Mouse (Mus musculus): ENCODE measurements around the gene Ugt1a10. TPM values are rescaled to one million over a fixed set of nuclear protein-coding genes. Genes with fewer than 3 reads are reported as not detected.
"Not testable (repeated sequence)": the region's sequence is repeated elsewhere in the genome, so short reads cannot be mapped to it uniquely, and the experiment has no call there.

The Ugt1a10 gene
- polyA plus RNA-seq, 1 experiment from 2014 or later, result not detected

- WGBS, result 68% methylated on average over 2 of the region's 2 CpGs
- H3K4me3 ChIP-seq, result no peak overlapping the region
- peak; percentile 16 for DNase-seq (ENCODE audit: low spot score)
- H3K27ac ChIP-seq (replicated peaks), result no peak overlapping the region
- H3K9me3 ChIP-seq (replicated peaks), result peaks cover 40% of the 10 kb centered on the region
- H3K36me3 ChIP-seq, result no peaks in the 10 kb centered on the region
- no peaks in the 10 kb centered on the region for H3K4me1 ChIP-seq
- no peaks in the 10 kb centered on the region for H3K27me3 ChIP-seq (ENCODE audit: low read depth, poor library complexity, severe bottlenecking)
Observed at GRCm38 (mm10) chr1:88224029-88224776, 169.0 kb downstream of the Ugt1a10 start.

- not testable (repeated sequence) for H3K27ac ChIP-seq (replicated peaks); H3K4me1 ChIP-seq; H3K4me3 ChIP-seq; H3K36me3 ChIP-seq; H3K27me3 ChIP-seq (ENCODE audit: low read depth, poor library complexity, severe bottlenecking)
- peak; percentile 11 for DNase-seq (ENCODE audit: low spot score)
- WGBS, result 44% methylated on average over 2 of the region's 2 CpGs
- peaks cover 51% of the 10 kb centered on the region for H3K9me3 ChIP-seq (replicated peaks)
Observed at GRCm38 (mm10) chr1:88225301-88225700, 170.1 kb downstream of the Ugt1a10 start.

- Histone ChIP-seq H3K4me3 (no peak overlapping the region), H3K4me1 (no peaks in the 10 kb centered on the region), H3K27me3 (ENCODE audit: low read depth, poor library complexity, severe bottlenecking) (no peaks in the 10 kb centered on the region), H3K36me3 (no peaks in the 10 kb centered on the region), H3K27ac (replicated peaks) (no peak overlapping the region), H3K9me3 (replicated peaks) (peaks cover 56% of the 10 kb centered on the region)
- DNase-seq (ENCODE audit: low spot score), result peak; percentile 11
Observed at GRCm38 (mm10) chr1:88225741-88226140, 170.6 kb downstream of the Ugt1a10 start.

GRCm38 (mm10) chr1:88226670-88227379 lies 171.6 kb downstream of the Ugt1a10 start, which contains the start of gene Mroh2a:
Mroh2a (plus strand) TSS chr1:88226986.
- Histone ChIP-seq H3K27me3 (ENCODE audit: low read depth, poor library complexity, severe bottlenecking) (no peaks in the 10 kb centered on the region), H3K27ac (replicated peaks) (no peak within 1 kb of the TSS), H3K4me1 (no peaks in the 10 kb centered on the region), H3K36me3 (no peaks in the 10 kb centered on the region), H3K4me3 (no peak within 1 kb of the TSS), H3K9me3 (replicated peaks) (peaks cover 67% of the 10 kb centered on the region)
- peak; percentile 13 for DNase-seq (ENCODE audit: low spot score)
- WGBS, result 58% methylated on average over 5 of the region's 5 CpGs

- peak; percentile 16 for DNase-seq (ENCODE audit: low spot score)
- 60% methylated on average over 2 of the region's 2 CpGs for WGBS
Observed at GRCm38 (mm10) chr1:88227482-88227881, 172.3 kb downstream of the Ugt1a10 start.

GRCm38 (mm10) chr1:88228121-88228520 lies 172.9 kb downstream of the Ugt1a10 start:
- peak; percentile 24 for DNase-seq (ENCODE audit: low spot score)
- Histone ChIP-seq H3K4me1 (no peaks in the 10 kb centered on the region), H3K27ac (replicated peaks) (no peak overlapping the region), H3K27me3 (ENCODE audit: low read depth, poor library complexity, severe bottlenecking) (no peaks in the 10 kb centered on the region), H3K36me3 (no peaks in the 10 kb centered on the region), H3K4me3 (no peak overlapping the region), H3K9me3 (replicated peaks) (peaks cover 80% of the 10 kb centered on the region)
- WGBS, result 71% methylated on average over 7 of the region's 7 CpGs

More at GRCm38 (mm10) chr1:88227482-88227881, 172.3 kb downstream of the Ugt1a10 start:
- Histone ChIP-seq H3K27ac (replicated peaks) (no peak overlapping the region), H3K4me3 (no peak overlapping the region), H3K27me3 (ENCODE audit: low read depth, poor library complexity, severe bottlenecking) (no peaks in the 10 kb centered on the region), H3K36me3 (no peaks in the 10 kb centered on the region), H3K4me1 (no peaks in the 10 kb centered on the region), H3K9me3 (replicated peaks) (peaks cover 73% of the 10 kb centered on the region)

- H3K9me3 ChIP-seq (replicated peaks), result peaks cover 94% of the 10 kb centered on the region
- no peaks in the 10 kb centered on the region for H3K27me3 ChIP-seq (ENCODE audit: low read depth, poor library complexity, severe bottlenecking)
- WGBS, result 79% methylated on average over 3 of the region's 3 CpGs
- H3K27ac ChIP-seq (replicated peaks), result no peak overlapping the region
- no peaks in the 10 kb centered on the region for H3K36me3 ChIP-seq
- no peaks in the 10 kb centered on the region for H3K4me1 ChIP-seq
- no peak overlapping the region for H3K4me3 ChIP-seq
- DNase-seq (ENCODE audit: low spot score), result no peak
Observed at GRCm38 (mm10) chr1:88229566-88229965, 174.4 kb downstream of the Ugt1a10 start.

- no peak overlapping the region for H3K27ac ChIP-seq (replicated peaks)
- no peak overlapping the region for H3K4me3 ChIP-seq
- 87% methylated on average over 5 of the region's 5 CpGs for WGBS
- no peaks in the 10 kb centered on the region for H3K4me1 ChIP-seq
- H3K36me3 ChIP-seq, result no peaks in the 10 kb centered on the region
- DNase-seq (ENCODE audit: low spot score), result no peak
- no peaks in the 10 kb centered on the region for H3K27me3 ChIP-seq (ENCODE audit: low read depth, poor library complexity, severe bottlenecking)
- peaks cover 98% of the 10 kb centered on the region for H3K9me3 ChIP-seq (replicated peaks)
Observed at GRCm38 (mm10) chr1:88229986-88230385, 174.8 kb downstream of the Ugt1a10 start.

- Histone ChIP-seq H3K36me3 (no peaks in the 10 kb centered on the region), H3K4me1 (no peaks in the 10 kb centered on the region), H3K27me3 (ENCODE audit: low read depth, poor library complexity, severe bottlenecking) (no peaks in the 10 kb centered on the region), H3K4me3 (no peak overlapping the region), H3K27ac (replicated peaks) (no peak overlapping the region), H3K9me3 (replicated peaks) (peaks cover 100% of the 10 kb centered on the region)
- 73% methylated on average over 7 of the region's 7 CpGs for WGBS
- DNase-seq (ENCODE audit: low spot score), result no peak
Observed at GRCm38 (mm10) chr1:88230421-88230820, 175.2 kb downstream of the Ugt1a10 start.

GRCm38 (mm10) chr1:88230981-88231802 lies 176.0 kb downstream of the Ugt1a10 start:
- Histone ChIP-seq H3K4me3 (no peak overlapping the region), H3K9me3 (replicated peaks) (peaks cover 100% of the 10 kb centered on the region), H3K27ac (replicated peaks) (no peak overlapping the region), H3K4me1 (no peaks in the 10 kb centered on the region), H3K27me3 (ENCODE audit: low read depth, poor library complexity, severe bottlenecking) (no peaks in the 10 kb centered on the region), H3K36me3 (no peaks in the 10 kb centered on the region)
- WGBS, result 77% methylated on average over 6 of the region's 6 CpGs
- no peak for DNase-seq (ENCODE audit: low spot score)

GRCm38 (mm10) chr1:88231803-88232499 lies 176.8 kb downstream of the Ugt1a10 start:
- Histone ChIP-seq H3K4me1 (no peaks in the 10 kb centered on the region), H3K36me3 (no peaks in the 10 kb centered on the region), H3K27me3 (ENCODE audit: low read depth, poor library complexity, severe bottlenecking) (no peaks in the 10 kb centered on the region), H3K4me3 (no peak overlapping the region), H3K9me3 (replicated peaks) (peaks cover 98% of the 10 kb centered on the region), H3K27ac (replicated peaks) (no peak overlapping the region)
- WGBS, result 72% methylated on average over 7 of the region's 7 CpGs
- no peak for DNase-seq (ENCODE audit: low spot score)

- DNase-seq (ENCODE audit: low spot score), result no peak
- Histone ChIP-seq H3K36me3 (no peaks in the 10 kb centered on the region), H3K9me3 (replicated peaks) (peaks cover 98% of the 10 kb centered on the region), H3K4me3 (no peak overlapping the region), H3K27ac (replicated peaks) (no peak overlapping the region), H3K4me1 (no peaks in the 10 kb centered on the region), H3K27me3 (ENCODE audit: low read depth, poor library complexity, severe bottlenecking) (no peaks in the 10 kb centered on the region)
- 54% methylated on average over 3 of the region's 3 CpGs for WGBS
Observed at GRCm38 (mm10) chr1:88232664-88233380, 177.6 kb downstream of the Ugt1a10 start.
